Mouse (Mus musculus): ENCODE data around the gene Psg26. TPM values are rescaled to one million over a fixed set of nuclear protein-coding genes. Genes with fewer than 3 reads are reported as not detected.
"Not testable (repeated sequence)": the region's sequence is repeated elsewhere in the genome, so short reads cannot be mapped to it uniquely, and the experiment has no call there.

The Psg26 gene
- not detected in 2 replicates for polyA plus RNA-seq (2015; fragmentation: Nextera tagmentation; extraction: Ambion mirVana)

- no peaks in the 10 kb centered on the region for H3K9me3 ChIP-seq (ENCODE audit: low read length)
- no peaks in the 10 kb centered on the region for H3K4me1 ChIP-seq (ENCODE audit: insufficient read depth)
- DNase-seq (no peak), ATAC-seq (no peak)
- H3K27ac ChIP-seq (ENCODE audit: low read depth), result no peak within 1 kb of the TSS
- H3K4me2 ChIP-seq (ENCODE audit: low read depth, low read length), result no peak within 1 kb of the TSS
- no peaks in the 10 kb centered on the region for H3K27me3 ChIP-seq (ENCODE audit: insufficient read depth, low read length)
- no peak within 1 kb of the TSS for H3K9ac ChIP-seq (replicated peaks)
- H3K4me3 ChIP-seq (ENCODE audit: low read depth, low read length), result no peak within 1 kb of the TSS
- 33% methylated on average over 1 of the region's 1 CpGs for WGBS (ENCODE audit: insufficient replicate concordance)
- TF ChIP-seq CTCF (IDR thresholded peaks at IDR 0.05; ENCODE audit: low read depth) (no peak), EP300 (IDR thresholded peaks at IDR 0.05; ENCODE audit: low read depth) (no peak)
- no peaks in the 10 kb centered on the region for H3K36me3 ChIP-seq (replicated peaks; ENCODE audit: insufficient read depth, low read length)
These were observed at the start of gene Psg26 for GRCm38 (mm10) chr7:18484077-18484476. Psg26 (minus strand) TSS chr7:18484177.

DNA sequence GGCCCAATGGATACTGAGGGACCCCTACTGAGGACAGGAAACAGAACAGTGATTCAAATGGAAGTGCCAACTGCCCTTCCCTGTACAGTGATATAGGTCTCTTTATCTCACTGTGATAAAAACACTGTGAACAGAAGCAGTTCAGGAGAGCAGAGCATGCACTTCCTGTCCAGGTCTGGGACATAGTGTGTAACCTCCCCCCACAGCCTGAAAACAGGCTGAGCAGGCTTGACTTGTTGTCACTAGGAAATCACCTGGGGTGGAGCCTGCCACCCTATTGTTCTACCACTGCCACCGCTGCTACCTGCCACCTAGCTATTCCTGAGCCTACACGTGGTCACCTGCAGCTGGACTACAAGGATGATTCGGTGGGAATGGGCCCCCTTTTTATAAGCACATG lies 49.4 kb upstream of the Psg26 start:
- Histone ChIP-seq H3K27me3 (ENCODE audit: insufficient read depth, low read length) (no peaks in the 10 kb centered on the region), H3K9ac (replicated peaks) (no peak overlapping the region), H3K4me2 (ENCODE audit: low read depth, low read length) (no peak overlapping the region), H3K36me3 (replicated peaks; ENCODE audit: insufficient read depth, low read length) (no peaks in the 10 kb centered on the region), H3K4me3 (ENCODE audit: low read depth, low read length) (no peak overlapping the region), H3K9me3 (ENCODE audit: low read length) (no peaks in the 10 kb centered on the region), H3K27ac (ENCODE audit: low read depth) (no peak overlapping the region), H3K4me1 (ENCODE audit: insufficient read depth) (no peaks in the 10 kb centered on the region)
- 48% methylated on average over 3 of the region's 3 CpGs for WGBS (ENCODE audit: insufficient replicate concordance)
- DNase-seq, result no peak
- TF ChIP-seq EP300 (IDR thresholded peaks at IDR 0.05; ENCODE audit: low read depth) (no peak), CTCF (IDR thresholded peaks at IDR 0.05; ENCODE audit: low read depth) (no peak)
- no peak for ATAC-seq

GRCm38 (mm10) chr7:18532169-18532568 lies 48.2 kb upstream of the Psg26 start, which contains the start of gene Psg25:
Psg25 (minus strand) TSS chr7:18532269.
- Histone ChIP-seq H3K36me3 (replicated peaks; ENCODE audit: insufficient read depth, low read length) (no peaks in the 10 kb centered on the region), H3K9me3 (ENCODE audit: low read length) (no peaks in the 10 kb centered on the region), H3K27ac (ENCODE audit: low read depth) (no peak within 1 kb of the TSS), H3K4me2 (ENCODE audit: low read depth, low read length) (no peak within 1 kb of the TSS), H3K9ac (replicated peaks) (no peak within 1 kb of the TSS), H3K27me3 (ENCODE audit: insufficient read depth, low read length) (no peaks in the 10 kb centered on the region), H3K4me3 (ENCODE audit: low read depth, low read length) (no peak within 1 kb of the TSS), H3K4me1 (ENCODE audit: insufficient read depth) (no peaks in the 10 kb centered on the region)
- TF ChIP-seq EP300 (IDR thresholded peaks at IDR 0.05; ENCODE audit: low read depth) (no peak), CTCF (IDR thresholded peaks at IDR 0.05; ENCODE audit: low read depth) (no peak)
- 69% methylated on average over 1 of the region's 1 CpGs for WGBS (ENCODE audit: insufficient replicate concordance)
- ATAC-seq (no peak), DNase-seq (no peak)

- Histone ChIP-seq H3K27me3 (ENCODE audit: insufficient read depth, low read length) (no peaks in the 10 kb centered on the region), H3K4me1 (ENCODE audit: insufficient read depth) (no peaks in the 10 kb centered on the region), H3K27ac (ENCODE audit: low read depth) (no peak overlapping the region), H3K4me3 (ENCODE audit: low read depth, low read length) (no peak overlapping the region), H3K9ac (replicated peaks) (no peak overlapping the region), H3K36me3 (replicated peaks; ENCODE audit: insufficient read depth, low read length) (no peaks in the 10 kb centered on the region), H3K9me3 (ENCODE audit: low read length) (no peaks in the 10 kb centered on the region), H3K4me2 (ENCODE audit: low read depth, low read length) (no peak overlapping the region)
- ATAC-seq (no peak), DNase-seq (no peak)
- TF ChIP-seq CTCF (IDR thresholded peaks at IDR 0.05; ENCODE audit: low read depth) (no peak), EP300 (IDR thresholded peaks at IDR 0.05; ENCODE audit: low read depth) (no peak)
- 89% methylated on average over 8 of the region's 8 CpGs for WGBS (ENCODE audit: insufficient replicate concordance)
These were observed 40.7 kb upstream of the Psg26 start for GRCm38 (mm10) chr7:18524668-18525067.

DNA sequence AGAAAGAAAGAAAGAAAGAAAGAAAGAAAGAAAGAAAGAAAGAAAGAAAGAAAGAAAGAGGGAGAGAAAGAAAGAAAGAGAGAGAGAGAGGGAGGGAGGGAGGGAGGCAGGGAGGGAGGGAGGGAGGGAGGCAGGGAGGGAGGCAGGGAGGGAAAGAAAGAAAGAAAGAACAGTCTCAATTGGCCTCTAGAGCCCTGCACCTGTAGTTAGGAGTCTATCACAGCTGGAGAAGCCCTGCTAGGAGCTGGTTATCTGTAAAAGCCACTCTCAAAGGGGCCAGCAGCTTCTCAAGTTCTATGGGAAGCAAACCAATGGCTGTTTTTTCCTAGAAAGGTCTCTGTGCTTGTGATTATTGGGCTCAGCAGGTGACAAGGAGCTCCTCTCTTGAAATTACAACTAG lies 28.9 kb upstream of the Psg26 start:
- DNase-seq; H3K36me3 ChIP-seq (replicated peaks; ENCODE audit: insufficient read depth, low read length); H3K4me3 ChIP-seq (ENCODE audit: low read depth, low read length); H3K27me3 ChIP-seq (ENCODE audit: insufficient read depth, low read length); H3K4me2 ChIP-seq (ENCODE audit: low read depth, low read length); ATAC-seq; H3K4me1 ChIP-seq (ENCODE audit: insufficient read depth); H3K9me3 ChIP-seq (ENCODE audit: low read length); H3K9ac ChIP-seq (replicated peaks); H3K27ac ChIP-seq (ENCODE audit: low read depth): not testable (repeated sequence)

- 47% methylated on average over 2 of the region's 2 CpGs for WGBS (ENCODE audit: insufficient replicate concordance)
- H3K4me2 ChIP-seq (ENCODE audit: low read depth, low read length); ATAC-seq; H3K9me3 ChIP-seq (ENCODE audit: low read length); H3K9ac ChIP-seq (replicated peaks); H3K27me3 ChIP-seq (ENCODE audit: insufficient read depth, low read length); DNase-seq; H3K36me3 ChIP-seq (replicated peaks; ENCODE audit: insufficient read depth, low read length); H3K27ac ChIP-seq (ENCODE audit: low read depth); H3K4me3 ChIP-seq (ENCODE audit: low read depth, low read length); H3K4me1 ChIP-seq (ENCODE audit: insufficient read depth): not testable (repeated sequence)
These were observed 28.4 kb upstream of the Psg26 start for GRCm38 (mm10) chr7:18512417-18512816.

DNA sequence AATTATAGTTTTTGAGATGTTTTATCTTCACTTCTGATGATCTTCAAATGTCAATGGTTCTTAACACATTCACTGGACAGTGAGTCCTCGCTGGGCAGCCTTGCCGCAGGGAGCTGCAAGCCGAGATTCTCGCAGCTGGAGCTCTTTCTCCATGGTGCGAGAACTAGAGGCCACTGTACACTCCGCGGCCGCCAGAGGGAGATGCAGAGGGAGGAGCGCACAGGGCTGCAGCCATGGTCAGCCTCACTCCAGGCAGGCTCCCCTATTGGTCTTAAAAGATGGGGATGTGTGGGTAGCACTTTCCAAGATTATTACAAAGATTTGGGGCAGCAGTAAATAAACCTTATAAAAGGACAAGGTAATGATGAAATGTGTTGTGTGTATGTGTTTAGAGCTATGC lies 27.5 kb upstream of the Psg26 start:
- H3K9ac ChIP-seq (replicated peaks), result no peak overlapping the region
- TF ChIP-seq EP300 (IDR thresholded peaks at IDR 0.05; ENCODE audit: low read depth) (no peak), CTCF (IDR thresholded peaks at IDR 0.05; ENCODE audit: low read depth) (peak; percentile 26; the same call in 1 of the 2 replicates)
- 18% methylated on average over 9 of the region's 9 CpGs for WGBS (ENCODE audit: insufficient replicate concordance)
- no peaks in the 10 kb centered on the region for H3K4me1 ChIP-seq (ENCODE audit: insufficient read depth)
- H3K36me3 ChIP-seq (replicated peaks; ENCODE audit: insufficient read depth, low read length), result no peaks in the 10 kb centered on the region
- H3K4me2 ChIP-seq (ENCODE audit: low read depth, low read length), result no peak overlapping the region
- ATAC-seq (no peak), DNase-seq (peak; percentile 17)
- no peak overlapping the region for H3K27ac ChIP-seq (ENCODE audit: low read depth)
- H3K4me3 ChIP-seq (ENCODE audit: low read depth, low read length), result no peak overlapping the region
- H3K9me3 ChIP-seq (ENCODE audit: low read length), result no peaks in the 10 kb centered on the region
- no peaks in the 10 kb centered on the region for H3K27me3 ChIP-seq (ENCODE audit: insufficient read depth, low read length)

GRCm38 (mm10) chr7:18431941-18432340 lies 52.0 kb downstream of the Psg26 start, which contains the start of gene Psg28:
Psg28 (minus strand) TSS chr7:18432041.
- not testable (repeated sequence) for ATAC-seq; H3K4me3 ChIP-seq (ENCODE audit: low read depth, low read length); H3K27me3 ChIP-seq (ENCODE audit: insufficient read depth, low read length); H3K27ac ChIP-seq (ENCODE audit: low read depth); H3K4me1 ChIP-seq (ENCODE audit: insufficient read depth); H3K36me3 ChIP-seq (replicated peaks; ENCODE audit: insufficient read depth, low read length); H3K9ac ChIP-seq (replicated peaks); H3K4me2 ChIP-seq (ENCODE audit: low read depth, low read length); H3K9me3 ChIP-seq (ENCODE audit: low read length); DNase-seq
- 61% methylated on average over 2 of the region's 2 CpGs for WGBS (ENCODE audit: insufficient replicate concordance)
